Mouse (Mus musculus) hindbrain, postnatal 0 days (tissue): ENCODE measurements at regions not wholly inside any gene's neighbourhood (a gene's known extent, or its start where the extent isn't known, plus 50 kb on each side); places are given as distances from the start of the nearest gene placed in this dataset.

ENCODE experiments used
- ATAC-seq: fragments of 200-750 bp; cut with Nextera tagmentation; 2 replicates; pipeline ENCODE4 v1.8.0; 2017; ENCODE audit warnings: mild to moderate bottlenecking, moderate TSS enrichment, moderate library complexity
- DNase-seq: peaks from one replicate; pipeline ENCODE4 v3.0.0-alpha.2; 2015; ENCODE audit warnings: low spot score
- H3K27ac ChIP-seq: fragments of 300-500 bp; sonication (generic); 2 replicates; pipeline ENCODE4 v1.5.1; 2014; ENCODE audit warnings: mild to moderate bottlenecking
- H3K27me3 ChIP-seq: fragments of 300-500 bp; sonication (generic); 2 replicates; pipeline ENCODE4 v1.6.1; 2014; ENCODE audit warnings: low read length, mixed read lengths; ENCODE audit not compliant: insufficient read depth
- H3K36me3 ChIP-seq: fragments of 300-500 bp; sonication (generic); 2 replicates; pipeline ENCODE4 v1.6.1; 2014; ENCODE audit warnings: low read length, mixed read lengths; ENCODE audit not compliant: insufficient read depth
- H3K4me1 ChIP-seq: fragments of 300-500 bp; sonication (generic); 2 replicates; pipeline ENCODE4 v1.6.1; 2014; ENCODE audit warnings: antibody characterized with exemption, low read length, mixed read lengths; ENCODE audit not compliant: insufficient read depth
- H3K4me2 ChIP-seq: fragments of 300-500 bp; sonication (generic); 2 replicates; pipeline ENCODE4 v1.6.1; 2014; ENCODE audit warnings: low read depth, mild to moderate bottlenecking, low read length, moderate library complexity, mixed read lengths
- H3K4me3 ChIP-seq: fragments of 300-500 bp; sonication (generic); 2 replicates; pipeline ENCODE4 v1.5.1; 2014; ENCODE audit warnings: low read length
- H3K9ac ChIP-seq: fragments of 300-500 bp; sonication (generic); replicated peaks from 2 replicates; pipeline ENCODE4 v1.6.1; 2014; ENCODE audit warnings: mild to moderate bottlenecking, low read length, moderate library complexity, mixed read lengths
- H3K9me3 ChIP-seq: fragments of 300-500 bp; sonication (generic); 2 replicates; pipeline ENCODE4 v1.6.1; 2016; ENCODE audit warnings: low read length, mixed read lengths
- CTCF ChIP-seq: IDR thresholded peaks from 2 replicates; pipeline ENCODE4 v1.5.1; 2016; ENCODE audit warnings: antibody characterized with exemption, control low read depth, low read depth
- WGBS: fragments of 180-500 bp; shearing (Covaris S2); extraction: QIAGEN DNeasy Blood & Tissue Kit; methylation state at CpG from one replicate; pipeline ENCODE4 v1.1.7; 2014; 5-methylcytosine and 5-hydroxymethylcytosine counted together

- no peak overlapping the region for H3K9ac ChIP-seq
- no peak for ATAC-seq
- no peaks in the 10 kb centered on the region for H3K9me3 ChIP-seq
- H3K4me2 ChIP-seq: no peak overlapping the region
- no peak for TF ChIP-seq CTCF
- 81% methylated on average over 4 of the region's 4 CpGs for WGBS
- H3K27ac ChIP-seq: no peak overlapping the region
- H3K4me1 ChIP-seq: no peaks in the 10 kb centered on the region
- no peaks in the 10 kb centered on the region for H3K36me3 ChIP-seq
- DNase-seq: no peak
- H3K4me3 ChIP-seq: no peak overlapping the region
- H3K27me3 ChIP-seq: no peaks in the 10 kb centered on the region
Observed at GRCm38 (mm10) chr2:117678650-117679049, 335.8 kb upstream of the Rasgrp1 start.

GRCm38 (mm10) chr2:117685836-117686453 is 343.1 kb upstream of the Rasgrp1 start:
- Histone ChIP-seq H3K4me2 (no peak overlapping the region), H3K27me3 (no peaks in the 10 kb centered on the region), H3K9me3 (no peaks in the 10 kb centered on the region), H3K9ac (no peak overlapping the region), H3K4me1 (no peaks in the 10 kb centered on the region), H3K27ac (no peak overlapping the region), H3K4me3 (no peak overlapping the region), H3K36me3 (no peaks in the 10 kb centered on the region)
- ATAC-seq (peak; percentile 92), DNase-seq (peak; percentile 57)
- 61% methylated on average over 4 of the region's 4 CpGs for WGBS
- no peak for TF ChIP-seq CTCF

DNA sequence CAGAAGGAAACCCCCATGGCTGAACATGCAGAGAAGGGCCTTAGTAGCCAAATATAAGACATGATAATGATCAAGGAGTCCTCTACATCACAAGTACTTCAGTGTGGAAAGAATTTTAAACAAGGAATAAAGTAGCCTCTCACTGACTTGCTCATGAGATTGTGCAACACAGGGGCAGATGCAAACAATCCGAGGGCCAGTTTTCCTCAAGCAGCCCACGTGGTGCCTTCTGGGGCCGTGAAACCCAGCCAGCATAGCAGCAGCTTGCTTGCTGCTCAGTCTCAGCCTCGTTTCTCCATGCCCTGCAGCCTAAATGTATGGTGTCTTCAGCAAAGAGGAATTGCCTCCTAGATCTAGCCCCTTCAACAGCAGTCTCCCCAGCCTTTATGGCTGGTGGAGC is 350.7 kb upstream of the Rasgrp1 start:
- DNase-seq: no peak
- Histone ChIP-seq H3K4me2 (no peak overlapping the region), H3K27me3 (no peaks in the 10 kb centered on the region), H3K4me1 (no peaks in the 10 kb centered on the region), H3K9me3 (no peaks in the 10 kb centered on the region), H3K9ac (no peak overlapping the region), H3K4me3 (no peak overlapping the region), H3K27ac (no peak overlapping the region), H3K36me3 (no peaks in the 10 kb centered on the region)
- WGBS: 73% methylated on average over 4 of the region's 4 CpGs
- ATAC-seq: no peak
- no peak for TF ChIP-seq CTCF

DNA sequence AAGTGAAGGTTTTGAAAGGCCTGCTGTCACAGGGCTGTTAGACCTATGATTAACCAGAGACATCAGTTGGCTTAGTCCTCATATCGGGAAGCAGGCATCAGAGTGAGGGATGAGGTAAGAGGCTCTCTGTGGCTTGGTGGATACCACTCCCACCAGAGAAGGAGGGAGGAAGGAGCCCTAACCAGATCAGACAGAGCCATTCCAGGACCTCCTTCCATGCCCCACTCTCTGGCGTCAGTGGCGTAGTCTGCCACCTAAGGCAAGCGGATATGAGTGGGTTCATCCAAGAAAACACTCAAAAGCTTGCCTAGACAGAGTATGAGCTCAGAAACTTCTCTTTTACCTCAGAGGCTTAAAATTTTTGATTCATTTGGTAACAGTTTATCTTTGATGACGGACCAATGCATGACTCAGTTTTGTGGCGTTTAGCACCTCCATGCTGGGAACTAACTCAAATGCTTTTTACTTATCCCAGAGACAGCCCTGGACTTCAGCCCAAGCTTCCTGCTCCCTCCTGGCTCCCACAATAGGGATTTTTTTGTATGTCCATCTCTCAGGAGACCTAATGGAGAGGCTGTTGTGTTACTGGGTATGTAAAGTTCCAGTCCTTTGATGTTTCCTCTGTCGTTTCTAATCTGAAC is 367.5 kb upstream of the Rasgrp1 start:
- no peak overlapping the region for H3K4me3 ChIP-seq
- H3K4me2 ChIP-seq: no peak overlapping the region
- H3K27me3 ChIP-seq: no peaks in the 10 kb centered on the region
- H3K9me3 ChIP-seq: no peaks in the 10 kb centered on the region
- H3K27ac ChIP-seq: no peak overlapping the region
- no peak overlapping the region for H3K9ac ChIP-seq
- DNase-seq: no peak
- ATAC-seq: no peak
- no peaks in the 10 kb centered on the region for H3K4me1 ChIP-seq
- 77% methylated on average over 7 of the region's 7 CpGs for WGBS
- TF ChIP-seq CTCF: no peak
- no peaks in the 10 kb centered on the region for H3K36me3 ChIP-seq

DNA sequence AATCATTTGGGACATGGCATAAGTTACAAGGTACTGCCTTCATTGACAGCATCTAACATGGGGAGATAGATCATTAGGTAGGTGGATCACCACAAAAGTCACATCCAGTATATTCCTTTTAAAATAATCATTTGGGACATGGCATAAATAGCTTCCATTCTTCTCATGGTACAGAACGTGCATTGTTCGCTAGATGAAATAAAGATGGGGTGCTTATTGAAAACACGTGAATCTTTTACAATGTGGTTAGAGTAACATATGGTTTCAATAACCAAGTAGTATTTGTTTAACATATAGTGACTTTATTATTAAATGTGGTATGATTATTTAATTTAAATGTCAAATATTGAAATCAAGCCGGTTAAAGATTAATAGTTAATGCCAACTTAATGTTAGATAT is 381.3 kb upstream of the Rasgrp1 start:
- WGBS: 89% methylated on average over 4 of the region's 4 CpGs
- DNase-seq: no peak
- H3K36me3 ChIP-seq: no peaks in the 10 kb centered on the region
- H3K4me2 ChIP-seq: no peak overlapping the region
- H3K27ac ChIP-seq: no peak overlapping the region
- H3K4me3 ChIP-seq: no peak overlapping the region
- no peaks in the 10 kb centered on the region for H3K27me3 ChIP-seq
- no peak overlapping the region for H3K9ac ChIP-seq
- no peak for TF ChIP-seq CTCF
- no peaks in the 10 kb centered on the region for H3K9me3 ChIP-seq
- H3K4me1 ChIP-seq: no peaks in the 10 kb centered on the region
- no peak for ATAC-seq

DNA sequence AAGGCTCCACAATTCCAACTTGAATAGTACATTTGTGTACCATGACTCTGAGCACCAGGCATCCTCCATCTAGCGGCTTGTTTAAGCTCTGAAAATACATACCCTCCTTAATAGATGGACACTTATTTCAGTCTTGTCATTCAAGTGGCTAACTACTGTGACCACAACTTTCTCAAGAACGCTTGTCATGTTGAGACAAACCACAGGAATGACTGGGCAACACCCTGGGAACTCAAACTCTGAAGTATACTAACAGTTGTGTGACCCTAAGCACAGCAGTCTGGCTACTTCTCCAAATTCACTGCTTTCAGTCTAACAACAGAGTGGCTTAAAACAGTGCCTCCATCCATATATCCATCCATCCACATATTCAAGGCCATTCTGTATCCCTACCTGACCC is 380.4 kb upstream of the Thbs1 start:
- no peak overlapping the region for H3K9ac ChIP-seq
- H3K9me3 ChIP-seq: no peaks in the 10 kb centered on the region
- WGBS: 59% methylated on average over 2 of the region's 2 CpGs
- H3K36me3 ChIP-seq: no peaks in the 10 kb centered on the region
- TF ChIP-seq CTCF: no peak
- H3K27ac ChIP-seq: no peak overlapping the region
- no peak overlapping the region for H3K4me3 ChIP-seq
- H3K4me2 ChIP-seq: no peak overlapping the region
- no peaks in the 10 kb centered on the region for H3K4me1 ChIP-seq
- H3K27me3 ChIP-seq: no peaks in the 10 kb centered on the region
- ATAC-seq (no peak), DNase-seq (no peak)

DNA sequence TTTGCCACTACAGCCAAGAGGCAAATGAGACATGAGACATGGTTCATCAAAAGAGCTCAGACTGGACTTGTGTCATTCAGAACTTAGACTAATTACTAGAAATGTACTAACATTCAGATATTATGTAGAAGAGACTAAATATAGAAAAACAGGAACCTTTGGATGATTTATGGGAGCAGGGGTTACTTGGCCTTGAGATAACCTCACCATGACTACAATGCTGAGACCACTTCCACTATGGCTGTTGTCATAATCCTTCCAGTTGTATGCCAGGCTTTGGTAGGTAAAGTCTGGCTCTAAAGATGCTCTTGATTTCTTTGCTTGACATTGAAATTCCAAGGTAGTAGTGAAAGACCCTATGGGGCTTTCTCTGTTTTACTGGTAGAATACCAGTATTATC is 369.3 kb upstream of the Thbs1 start:
- Histone ChIP-seq H3K4me2 (no peak overlapping the region), H3K9me3 (no peaks in the 10 kb centered on the region), H3K9ac (no peak overlapping the region), H3K36me3 (no peaks in the 10 kb centered on the region), H3K4me1 (no peaks in the 10 kb centered on the region), H3K4me3 (no peak overlapping the region), H3K27ac (no peak overlapping the region), H3K27me3 (no peaks in the 10 kb centered on the region)
- ATAC-seq (no peak), DNase-seq (no peak)
- TF ChIP-seq CTCF: no peak
